Mouse (Mus musculus) T-helper 2 cell (primary cell): ENCODE results near the gene Oxt.

Experiments used
- in situ Hi-C: fragments of 300-600 bp; cut with MboI, MseI; formaldehyde crosslinking; loops from one replicate; pipeline ENCODE4 v1.15.1; 2025; ENCODE audit warnings: high pct_unique_total_duplicates

The Oxt gene

GRCm38 (mm10) chr2:130578148-130578547, 2.2 kb downstream of the Oxt start:
- in situ Hi-C loops: no loop called here

GRCm38 (mm10) chr2:130579791-130580190, 3.8 kb downstream of the Oxt start:
- in situ Hi-C loops: loop anchor here (5.0 kb wide), 1 partner anchor 43 kb away; no protein-coding TSS in a partner anchor

GRCm38 (mm10) chr2:130581201-130581600, 5.2 kb downstream of the Oxt start:
- in situ Hi-C loops: loop anchor here (5.0 kb wide), 1 partner anchor 41 kb away; no protein-coding TSS in a partner anchor

GRCm38 (mm10) chr2:130582552-130582951, 6.6 kb downstream of the Oxt start, which contains the start of gene Avp:
Gene Avp (minus strand): TSS chr2:130582554.
- in situ Hi-C loops: loop anchor here (5.0 kb wide), 1 partner anchor 40 kb away; no protein-coding TSS in a partner anchor

GRCm38 (mm10) chr2:130583902-130584560, 8.1 kb downstream of the Oxt start:
- in situ Hi-C loops: loop anchor here (5.0 kb wide), 1 partner anchor 38 kb away; no protein-coding TSS in a partner anchor

GRCm38 (mm10) chr2:130586016-130586415, 10.0 kb downstream of the Oxt start:
- in situ Hi-C loops: no loop called here

GRCm38 (mm10) chr2:130588373-130588772, 12.4 kb downstream of the Oxt start:
- in situ Hi-C loops: no loop called here

- in situ Hi-C loops: no loop called here
Measured at GRCm38 (mm10) chr2:130589157-130589556, 13.2 kb downstream of the Oxt start.

GRCm38 (mm10) chr2:130589761-130590160, 13.8 kb downstream of the Oxt start:
- in situ Hi-C loops: no loop called here

GRCm38 (mm10) chr2:130591016-130591415, 15.0 kb downstream of the Oxt start:
- in situ Hi-C loops: no loop called here

GRCm38 (mm10) chr2:130595596-130595995, 19.6 kb downstream of the Oxt start:
- in situ Hi-C loops: no loop called here

- in situ Hi-C loops: no loop called here
Measured at GRCm38 (mm10) chr2:130597601-130598010, 21.6 kb downstream of the Oxt start.

- in situ Hi-C loops: no loop called here
Measured at GRCm38 (mm10) chr2:130598399-130598798, 22.4 kb downstream of the Oxt start.

GRCm38 (mm10) chr2:130602195-130602594, 26.2 kb downstream of the Oxt start:
- in situ Hi-C loops: no loop called here

GRCm38 (mm10) chr2:130613091-130613490, 37.1 kb downstream of the Oxt start:
- in situ Hi-C loops: no loop called here

- in situ Hi-C loops: no loop called here
Measured at GRCm38 (mm10) chr2:130618972-130619371, 43.0 kb downstream of the Oxt start.
